Mouse (Mus musculus) CH12.LX (cell line): ENCODE measurements around the gene Trim47. TPM values are rescaled to one million over a fixed set of nuclear protein-coding genes. Genes with fewer than 3 reads are reported as not detected.

Experiments used
- DNase-seq: peaks from one replicate; pipeline ENCODE4 v3.0.0-alpha.2; 2013; ENCODE audit errors: extremely low read depth
- H3K27ac ChIP-seq: 2 replicates; pipeline ENCODE4 v1.5.1; 2012; ENCODE audit warnings: low read depth, mild to moderate bottlenecking, control low read depth, moderate library complexity; ENCODE audit not compliant: insufficient read depth
- H3K27me3 ChIP-seq: replicated peaks from 2 replicates; pipeline ENCODE3; 2012; ENCODE audit warnings: inconsistent platforms
- H3K36me3 ChIP-seq, 2 experiments: replicated peaks in 1 of 2; 2 replicates each; pipeline versions ENCODE3 to v1.6.1; 2012; ENCODE audit warnings: inconsistent platforms in 1 of 2, low read length in 1 of 2, mild to moderate bottlenecking in 1 of 2, mixed read lengths in 1 of 2, moderate library complexity in 1 of 2; ENCODE audit not compliant: control insufficient read depth in 1 of 2, insufficient read depth in 1 of 2
- H3K4me1 ChIP-seq, 2 experiments: 2 replicates each; pipeline ENCODE4 v1.6.1; 2012; ENCODE audit warnings: inconsistent platforms in 1 of 2, moderate library complexity in 1 of 2; ENCODE audit not compliant: insufficient read depth in 2 of 2, control insufficient read depth in 1 of 2
- H3K4me2 ChIP-seq: 2 replicates; pipeline ENCODE4 v1.6.1; 2012; ENCODE audit warnings: low read depth, mild to moderate bottlenecking, control low read depth; ENCODE audit not compliant: poor library complexity, insufficient read depth, severe bottlenecking
- H3K4me3 ChIP-seq, 3 experiments: fragments of 150-350 bp in 1 of 3; sonication (generic) in 1 of 3; replicated peaks in 1 of 3; 2 replicates each; pipeline versions ENCODE3 to v1.5.1; 2011 to 2012; ENCODE audit warnings: low read depth in 2 of 3, low read length in 2 of 3, mild to moderate bottlenecking in 2 of 3, moderate library complexity in 2 of 3, control low read depth in 1 of 3, improper control_type of control experiment in 1 of 3, inconsistent platforms in 1 of 3, mixed read lengths in 1 of 3; ENCODE audit not compliant: poor library complexity in 1 of 3
- H3K79me2 ChIP-seq: replicated peaks from 2 replicates; pipeline ENCODE4 v1.6.1; 2012; ENCODE audit warnings: mild to moderate bottlenecking, moderate library complexity; ENCODE audit not compliant: control insufficient read depth, poor library complexity, insufficient read depth, severe bottlenecking; ENCODE audit errors: extremely low read depth
- H3K9ac ChIP-seq: 2 replicates; pipeline ENCODE4 v1.6.1; 2012; ENCODE audit warnings: low read depth, mild to moderate bottlenecking, control low read depth, moderate library complexity; ENCODE audit not compliant: insufficient read depth
- H3K9me3 ChIP-seq: replicated peaks from 2 replicates; pipeline ENCODE3; 2012; ENCODE audit warnings: low read length, inconsistent platforms, mixed read lengths
- BHLHE40 ChIP-seq: IDR thresholded peaks from 2 replicates; pipeline ENCODE4 v1.6.1; 2011; ENCODE audit warnings: mild to moderate bottlenecking, low read depth, low read length, improper control_type of control experiment
- CHD2 ChIP-seq: IDR thresholded peaks from 2 replicates; pipeline ENCODE4 v1.6.1; 2011; ENCODE audit warnings: low read length, improper control_type of control experiment
- CTCF ChIP-seq, 2 experiments: IDR thresholded peaks in 1 of 2; conservative IDR thresholded peaks in 1 of 2; 2 replicates each; pipeline ENCODE4 v1.5.1; 2011 to 2012; ENCODE audit warnings: low read depth in 2 of 2, low read length in 2 of 2, improper control_type of control experiment in 1 of 2, inconsistent platforms in 1 of 2, mild to moderate bottlenecking in 1 of 2, moderate library complexity in 1 of 2
- E2F4 ChIP-seq: IDR thresholded peaks from 2 replicates; pipeline ENCODE4 v1.6.1; 2011; ENCODE audit warnings: low read depth, low read length, improper control_type of control experiment; ENCODE audit not compliant: insufficient replicate concordance
- EP300 ChIP-seq: IDR thresholded peaks from 2 replicates; pipeline ENCODE4 v1.6.1; 2011; ENCODE audit warnings: low read length, improper control_type of control experiment
- KAT2A ChIP-seq: IDR thresholded peaks from 2 replicates; pipeline ENCODE4 v1.6.1; 2012; ENCODE audit warnings: low read length, improper control_type of control experiment, inconsistent platforms; ENCODE audit not compliant: insufficient replicate concordance
- MXI1 ChIP-seq: IDR thresholded peaks from 2 replicates; pipeline ENCODE4 v1.6.1; 2011; ENCODE audit warnings: mild to moderate bottlenecking, low read depth, low read length, improper control_type of control experiment
- NELFE ChIP-seq: IDR thresholded peaks from 2 replicates; pipeline ENCODE4 v1.6.1; 2011; ENCODE audit warnings: low read depth, low read length, improper control_type of control experiment
- NRF1 ChIP-seq: IDR thresholded peaks from 2 replicates; pipeline ENCODE4 v1.6.1; 2014; ENCODE audit warnings: low read depth, mild to moderate bottlenecking, inconsistent platforms, low read length, improper control_type of control experiment, moderate library complexity
- POLR2A ChIP-seq: IDR thresholded peaks from 2 replicates; pipeline ENCODE4 v1.6.1; 2011; ENCODE audit warnings: low read depth, mild to moderate bottlenecking, improper control_type of control experiment, low read length
- RAD21 ChIP-seq: IDR thresholded peaks from 2 replicates; pipeline ENCODE4 v1.6.1; 2011; ENCODE audit warnings: low read depth, mild to moderate bottlenecking, low read length, improper control_type of control experiment, moderate library complexity
- RCOR1 ChIP-seq: conservative IDR thresholded peaks from 2 replicates; pipeline ENCODE4 v1.6.1; 2012; ENCODE audit warnings: low read depth, mild to moderate bottlenecking, inconsistent platforms, low read length, improper control_type of control experiment
- TCF12 ChIP-seq: IDR thresholded peaks from 2 replicates; pipeline ENCODE4 v1.6.1; 2014; ENCODE audit warnings: low read depth, mild to moderate bottlenecking, inconsistent platforms, low read length, improper control_type of control experiment
- UBTF ChIP-seq: IDR thresholded peaks from 2 replicates; pipeline ENCODE4 v1.6.1; 2012; ENCODE audit warnings: low read depth, mild to moderate bottlenecking, inconsistent platforms, low read length, improper control_type of control experiment, moderate library complexity
- USF1 ChIP-seq: IDR thresholded peaks from 2 replicates; pipeline ENCODE4 v1.6.1; 2014; ENCODE audit warnings: low read depth, mild to moderate bottlenecking, inconsistent platforms, low read length, improper control_type of control experiment
- USF2 ChIP-seq: conservative IDR thresholded peaks from 2 replicates; pipeline ENCODE4 v1.6.1; 2011; ENCODE audit warnings: low read depth, low read length, improper control_type of control experiment
- ZC3H11A ChIP-seq: IDR thresholded peaks from 2 replicates; pipeline ENCODE4 v1.6.1; 2012; ENCODE audit warnings: low read depth, mild to moderate bottlenecking, inconsistent platforms, low read length, improper control_type of control experiment
- ZKSCAN1 ChIP-seq: IDR thresholded peaks from 2 replicates; pipeline ENCODE4 v1.6.1; 2012; ENCODE audit warnings: low read depth, inconsistent platforms, low read length, improper control_type of control experiment, borderline replicate concordance
- ZMIZ1 ChIP-seq: IDR thresholded peaks from 2 replicates; pipeline ENCODE4 v1.6.1; 2012; ENCODE audit warnings: low read depth, mild to moderate bottlenecking, inconsistent platforms, low read length, improper control_type of control experiment
- dilution Hi-C: fragments of 300-500 bp; cut with MboI; formaldehyde crosslinking; loops from 2 replicates; pipeline ENCODE4 v1.14.3; 2020; ENCODE audit warnings: low sequenced_read_pairs; ENCODE audit not compliant: extremely low pct_unique_long_range_greater_than_20kb, extremely low pct_ligation_motif_present
- in situ Hi-C: fragments of 300-500 bp; cut with MboI; formaldehyde crosslinking; loops from 3 replicates; pipeline ENCODE4 v1.14.3; 2019; ENCODE audit warnings: low sequenced_read_pairs, low pct_ligation_motif_present, low pct_unique_long_range_greater_than_20kb, mixed read lengths
- polyA plus RNA-seq: library from polyadenylated mRNA; unstranded; fragments of >175 nt; gene quantifications from 2 replicates; pipeline ENCODE4 v1.2.1, GENCODE M21; 2012; ENCODE audit warnings: low read depth; ENCODE audit not compliant: insufficient read length
- total RNA-seq, 2 experiments: library from RNA; depleted of rRNA; stranded (reverse); fragments of 300-350 nt in 1 of 2; fragments of >200 nt in 1 of 2; gene quantifications; 2 replicates each; pipeline ENCODE4 v1.2.3; 2012 to 2014

The Trim47 gene
- total and polyA plus RNA-seq, 3 experiments, result 0.21 to 0.38 TPM; not detected in 1

DNA sequence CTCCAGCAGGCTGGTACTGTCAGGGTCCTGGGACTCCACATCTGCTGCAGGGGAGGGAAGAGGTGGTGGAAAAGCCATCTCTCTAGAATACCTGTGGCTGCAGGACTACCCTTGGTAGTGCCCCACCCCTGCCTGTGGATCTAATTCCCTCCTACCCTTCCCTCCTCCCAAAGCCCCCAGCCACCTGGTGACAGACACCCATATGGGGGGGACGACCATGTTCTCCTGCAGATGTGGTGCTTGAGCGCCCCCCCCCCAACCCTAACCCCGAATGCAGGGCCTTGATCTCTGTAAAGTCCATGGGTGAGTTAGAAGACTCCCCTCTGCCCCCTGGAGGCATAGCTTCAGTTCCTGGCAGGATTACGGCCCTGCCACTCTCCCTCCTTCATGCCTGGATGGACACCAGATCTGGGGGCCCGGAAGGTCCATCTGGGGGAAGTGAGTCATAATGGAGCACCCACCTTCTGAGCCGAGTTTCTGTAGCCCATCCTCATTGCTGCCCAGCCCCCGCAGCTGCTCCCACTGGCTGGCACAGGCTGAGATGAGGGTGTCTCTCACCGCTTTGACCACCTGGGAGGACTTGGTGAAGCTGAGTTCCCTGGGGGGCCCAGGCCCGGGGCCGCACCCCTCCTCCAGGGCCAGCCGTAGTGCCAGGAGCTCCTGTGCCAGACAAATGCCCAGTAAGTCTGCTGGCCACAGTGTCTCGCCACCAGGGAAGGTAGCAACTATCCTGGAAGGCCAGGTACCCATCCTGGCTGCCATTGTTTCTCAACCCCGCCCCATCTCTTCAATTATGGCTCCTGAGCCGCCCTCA lies 19.8 kb downstream of the Trim47 start:
- peaks cover 12% of the 10 kb centered on the region for H3K9me3 ChIP-seq
- H3K27ac ChIP-seq, result no peak overlapping the region
- H3K9ac ChIP-seq, result no peak overlapping the region
- no peaks in the 10 kb centered on the region for H3K27me3 ChIP-seq
- dilution Hi-C loops (no loop called here), in situ Hi-C loops (no loop called here)
- H3K36me3 ChIP-seq, result no peaks in the 10 kb centered on the region
- no peak overlapping the region for H3K4me3 ChIP-seq
- peaks cover 18 to 27% of the 10 kb centered on the region in 2 experiments for H3K4me1 ChIP-seq
- no peak for DNase-seq
- no peak overlapping the region for H3K4me2 ChIP-seq
- no peak for TF ChIP-seq E2F4
- TF ChIP-seq CTCF (conservative IDR thresholded peaks at IDR 0.05 in 1 of 2, IDR thresholded peaks at IDR 0.05 in 1 of 2; ENCODE audit: low read depth in 2 of 2, low read length in 2 of 2), result peak in 1 of 2 experiments; percentile 42; a peak in 2 of 4 replicates
- H3K79me2 ChIP-seq, result no peaks in the 10 kb centered on the region

DNA sequence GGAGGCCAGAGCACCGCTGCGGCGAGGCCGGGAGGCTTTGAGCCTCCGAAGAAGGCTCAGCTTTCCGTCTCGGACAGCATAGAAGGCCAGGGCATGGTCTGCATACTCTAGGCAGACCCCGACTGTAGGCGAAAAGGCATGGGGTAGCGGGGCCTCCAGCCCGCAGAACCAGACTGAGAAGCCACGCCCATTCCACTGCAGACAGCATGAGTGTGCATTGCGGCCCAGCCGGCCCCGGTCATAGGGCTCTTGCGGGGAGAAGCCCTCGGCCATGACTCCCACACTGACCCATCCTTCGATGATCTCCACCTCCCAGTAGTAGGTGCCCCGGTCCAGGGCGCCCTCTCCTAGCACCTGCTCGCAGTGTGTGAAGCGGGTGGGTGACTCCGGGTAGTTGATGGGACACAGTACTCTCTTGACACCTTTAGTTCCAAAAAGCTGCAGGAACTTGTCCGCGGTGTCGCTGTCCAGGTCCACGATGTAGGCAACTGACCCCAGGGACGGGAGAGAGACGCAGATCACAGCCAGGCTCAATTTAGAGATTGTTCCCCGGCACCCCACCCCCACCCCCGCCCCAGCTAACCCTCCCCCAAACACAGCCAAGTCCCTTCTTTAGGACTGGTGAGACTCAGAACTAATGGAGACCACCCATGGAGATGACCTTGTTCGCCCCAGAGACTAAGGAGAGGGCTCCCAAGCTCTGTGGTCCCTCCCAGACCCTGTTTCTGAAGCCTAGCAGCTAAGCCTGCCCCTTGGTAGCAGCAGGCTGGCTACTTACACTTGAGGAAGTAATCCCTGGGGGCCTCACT lies 20.7 kb downstream of the Trim47 start:
- peaks cover 12% of the 10 kb centered on the region for H3K9me3 ChIP-seq
- no peak for TF ChIP-seq MXI1
- no peak for TF ChIP-seq POLR2A
- no peak for TF ChIP-seq EP300
- no peak for TF ChIP-seq BHLHE40
- TF ChIP-seq TCF12, result no peak
- TF ChIP-seq UBTF, result no peak
- TF ChIP-seq RCOR1, result no peak
- TF ChIP-seq ZC3H11A, result no peak
- TF ChIP-seq USF1, result no peak
- TF ChIP-seq USF2, result no peak
- TF ChIP-seq RAD21, result no peak
- TF ChIP-seq ZKSCAN1, result no peak
- TF ChIP-seq NRF1, result no peak
- TF ChIP-seq CHD2, result no peak
- TF ChIP-seq ZMIZ1, result no peak
- no peak for TF ChIP-seq NELFE
- TF ChIP-seq KAT2A, result no peak
- H3K79me2 ChIP-seq, result no peaks in the 10 kb centered on the region
- no peak overlapping the region for H3K9ac ChIP-seq
- no peaks in the 10 kb centered on the region for H3K27me3 ChIP-seq
- DNase-seq, result no peak
- dilution Hi-C loops, result no loop called here
- in situ Hi-C loops, result no loop called here
- H3K36me3 ChIP-seq, result no peaks in the 10 kb centered on the region
- H3K4me2 ChIP-seq, result no peak overlapping the region
- no peak overlapping the region for H3K4me3 ChIP-seq
- H3K4me1 ChIP-seq, result peaks cover 18 to 27% of the 10 kb centered on the region in 2 experiments
- no peak overlapping the region for H3K27ac ChIP-seq
